Mouse (Mus musculus) hindbrain, embryonic 11.5 days (tissue): ENCODE data around the gene Gpr174. TPM values are rescaled to one million over a fixed set of nuclear protein-coding genes. Genes with fewer than 3 reads are reported as not detected.
"Not testable (repeated sequence)": the region's sequence is repeated elsewhere in the genome, so short reads cannot be mapped to it uniquely, and the experiment has no call there.

Experiments used
- ATAC-seq: fragments of 200-750 bp; cut with Nextera tagmentation; 2 replicates; pipeline ENCODE4 v1.8.0; 2017; ENCODE audit warnings: mild to moderate bottlenecking, moderate TSS enrichment, moderate library complexity; ENCODE audit not compliant: low FRiP score
- DNase-seq: peaks from one replicate; pipeline ENCODE4 v3.0.0-alpha.2; 2015; ENCODE audit warnings: low spot score
- H3K27ac ChIP-seq: fragments of 300-500 bp; sonication (generic); 2 replicates; pipeline ENCODE4 v1.5.1; 2014; ENCODE audit warnings: mild to moderate bottlenecking, low read depth, low read length
- H3K27me3 ChIP-seq: fragments of 300-500 bp; sonication (generic); 2 replicates; pipeline ENCODE4 v1.6.1; 2014; ENCODE audit warnings: mild to moderate bottlenecking, low read length, moderate library complexity, mixed read lengths; ENCODE audit not compliant: control insufficient read depth, insufficient read depth
- H3K36me3 ChIP-seq: fragments of 300-500 bp; sonication (generic); 2 replicates; pipeline ENCODE4 v1.6.1; 2014; ENCODE audit warnings: mild to moderate bottlenecking, low read length, moderate library complexity, mixed read lengths; ENCODE audit not compliant: control insufficient read depth, insufficient read depth
- H3K4me1 ChIP-seq: fragments of 300-500 bp; sonication (generic); replicated peaks from 2 replicates; pipeline ENCODE4 v1.6.1; 2014; ENCODE audit warnings: low read length, mixed read lengths; ENCODE audit not compliant: control insufficient read depth, insufficient read depth
- H3K4me2 ChIP-seq: fragments of 300-500 bp; sonication (generic); replicated peaks from 2 replicates; pipeline ENCODE4 v1.6.1; 2014; ENCODE audit warnings: mild to moderate bottlenecking, low read depth, low read length
- H3K4me3 ChIP-seq: fragments of 300-500 bp; sonication (generic); 2 replicates; pipeline ENCODE4 v1.5.1; 2014; ENCODE audit warnings: low read depth, low read length
- H3K9ac ChIP-seq: fragments of 300-500 bp; sonication (generic); 2 replicates; pipeline ENCODE4 v1.6.1; 2014; ENCODE audit warnings: low read depth, low read length
- H3K9me3 ChIP-seq: fragments of 300-500 bp; sonication (generic); 2 replicates; pipeline ENCODE4 v1.6.1; 2016; ENCODE audit warnings: low read length; ENCODE audit not compliant: control insufficient read depth
- WGBS: fragments of 180-500 bp; shearing (Covaris S2); extraction: QIAGEN DNeasy Blood & Tissue Kit; methylation state at CpG from one replicate; pipeline ENCODE4 v1.1.7; 2014; 5-methylcytosine and 5-hydroxymethylcytosine counted together
- polyA plus RNA-seq: library from polyadenylated mRNA; unstranded; fragments of >200 nt; fragmentation: Nextera tagmentation; extraction: Ambion mirVana; gene quantifications from 2 replicates; pipeline ENCODE4 v1.2.1, GENCODE M21; 2014

The Gpr174 gene
- polyA plus RNA-seq, 1 experiment from 2014 or later, result not detected

GRCm38 (mm10) chrX:107284211-107284610 lies 28.5 kb downstream of the Gpr174 start:
- no peaks in the 10 kb centered on the region for H3K9me3 ChIP-seq
- ATAC-seq (no peak), DNase-seq (no peak)
- H3K27me3 ChIP-seq, result no peaks in the 10 kb centered on the region
- no peaks in the 10 kb centered on the region for H3K4me1 ChIP-seq
- no peaks in the 10 kb centered on the region for H3K36me3 ChIP-seq
- no peak overlapping the region for H3K27ac ChIP-seq
- H3K4me3 ChIP-seq, result no peak overlapping the region
- no peak overlapping the region for H3K4me2 ChIP-seq
- H3K9ac ChIP-seq, result no peak overlapping the region
- WGBS, result 73% methylated on average over 4 of the region's 4 CpGs

GRCm38 (mm10) chrX:107297861-107298260 lies 42.2 kb downstream of the Gpr174 start:
- not testable (repeated sequence) for DNase-seq, H3K9me3 ChIP-seq, ATAC-seq, H3K27ac ChIP-seq, H3K36me3 ChIP-seq, H3K4me3 ChIP-seq, H3K9ac ChIP-seq, H3K27me3 ChIP-seq, H3K4me1 ChIP-seq, H3K4me2 ChIP-seq
- 86% methylated on average over 6 of the region's 6 CpGs for WGBS

- H3K4me2 ChIP-seq, result no peak overlapping the region
- no peaks in the 10 kb centered on the region for H3K9me3 ChIP-seq
- H3K27ac ChIP-seq, result no peak overlapping the region
- H3K36me3 ChIP-seq, result no peaks in the 10 kb centered on the region
- no peaks in the 10 kb centered on the region for H3K27me3 ChIP-seq
- ATAC-seq, result no peak
- H3K9ac ChIP-seq, result no peak overlapping the region
- H3K4me3 ChIP-seq, result no peak overlapping the region
- H3K4me1 ChIP-seq, result no peaks in the 10 kb centered on the region
- DNase-seq, result no peak
Measured at GRCm38 (mm10) chrX:107298761-107299160, 43.1 kb downstream of the Gpr174 start.

GRCm38 (mm10) chrX:107306492-107306891 lies 50.8 kb downstream of the Gpr174 start:
- no peak for DNase-seq
- H3K9me3 ChIP-seq, result no peaks in the 10 kb centered on the region

GRCm38 (mm10) chrX:107312533-107312932 lies 56.9 kb downstream of the Gpr174 start:
- Histone ChIP-seq H3K27ac (no peak overlapping the region), H3K9ac (no peak overlapping the region), H3K4me3 (no peak overlapping the region), H3K27me3 (no peaks in the 10 kb centered on the region), H3K36me3 (no peaks in the 10 kb centered on the region), H3K9me3 (no peaks in the 10 kb centered on the region), H3K4me2 (no peak overlapping the region), H3K4me1 (no peaks in the 10 kb centered on the region)
- DNase-seq (no peak), ATAC-seq (no peak)
- WGBS, result 47% methylated on average over 5 of the region's 5 CpGs

More at GRCm38 (mm10) chrX:107306492-107306891, 50.8 kb downstream of the Gpr174 start:
- H3K27ac ChIP-seq, result no peak overlapping the region
- H3K4me1 ChIP-seq, result no peaks in the 10 kb centered on the region
- H3K4me2 ChIP-seq, result no peak overlapping the region
- no peak for ATAC-seq
- no peaks in the 10 kb centered on the region for H3K36me3 ChIP-seq
- H3K9ac ChIP-seq, result no peak overlapping the region
- H3K27me3 ChIP-seq, result no peaks in the 10 kb centered on the region
- no peak overlapping the region for H3K4me3 ChIP-seq

GRCm38 (mm10) chrX:107325697-107326381 lies 70.2 kb downstream of the Gpr174 start:
- H3K36me3 ChIP-seq, result no peaks in the 10 kb centered on the region
- no peak overlapping the region for H3K4me3 ChIP-seq
- ATAC-seq, result no peak
- H3K27ac ChIP-seq, result no peak overlapping the region
- no peaks in the 10 kb centered on the region for H3K9me3 ChIP-seq
- 93% methylated on average over 8 of the region's 8 CpGs for WGBS
- no peaks in the 10 kb centered on the region for H3K4me1 ChIP-seq
- no peaks in the 10 kb centered on the region for H3K27me3 ChIP-seq
- no peak overlapping the region for H3K4me2 ChIP-seq
- H3K9ac ChIP-seq, result no peak overlapping the region
- DNase-seq, result no peak

GRCm38 (mm10) chrX:107329849-107330248 lies 74.2 kb downstream of the Gpr174 start:
- H3K4me2 ChIP-seq, result no peak overlapping the region
- no peaks in the 10 kb centered on the region for H3K27me3 ChIP-seq
- H3K4me3 ChIP-seq, result no peak overlapping the region
- H3K4me1 ChIP-seq, result no peaks in the 10 kb centered on the region
- DNase-seq (no peak), ATAC-seq (no peak)
- 82% methylated on average over 3 of the region's 3 CpGs for WGBS
- no peak overlapping the region for H3K9ac ChIP-seq
- no peaks in the 10 kb centered on the region for H3K36me3 ChIP-seq
- H3K27ac ChIP-seq, result no peak overlapping the region
- H3K9me3 ChIP-seq, result no peaks in the 10 kb centered on the region

GRCm38 (mm10) chrX:107336609-107337008 lies 80.9 kb downstream of the Gpr174 start:
- DNase-seq (no peak), ATAC-seq (no peak)
- Histone ChIP-seq H3K36me3 (no peaks in the 10 kb centered on the region), H3K9ac (no peak overlapping the region), H3K27ac (no peak overlapping the region), H3K4me1 (no peaks in the 10 kb centered on the region), H3K4me3 (no peak overlapping the region), H3K27me3 (no peaks in the 10 kb centered on the region), H3K4me2 (no peak overlapping the region), H3K9me3 (no peaks in the 10 kb centered on the region)
- 100% methylated on average over 1 of the region's 1 CpGs for WGBS

GRCm38 (mm10) chrX:107341980-107342379 lies 86.3 kb downstream of the Gpr174 start:
- ATAC-seq, result no peak
- Histone ChIP-seq H3K4me3 (no peak overlapping the region), H3K36me3 (no peaks in the 10 kb centered on the region), H3K4me1 (no peaks in the 10 kb centered on the region), H3K27ac (no peak overlapping the region), H3K27me3 (no peaks in the 10 kb centered on the region), H3K4me2 (no peak overlapping the region), H3K9me3 (no peaks in the 10 kb centered on the region), H3K9ac (no peak overlapping the region)
- DNase-seq, result no peak
- WGBS, result 39% methylated on average over 3 of the region's 3 CpGs
